Mouse (Mus musculus) large intestine, adult 2 months (tissue): Measurements from ENCODE around the gene Fhl4. TPM values are rescaled to one million over a fixed set of nuclear protein-coding genes. Genes with fewer than 3 reads are reported as not detected.

ENCODE experiments used
- polyA plus RNA-seq: library from polyadenylated mRNA; depleted of rRNA; stranded (reverse); fragments of >200 nt; gene quantifications from 2 replicates; pipeline ENCODE4 v1.2.3, GENCODE M21; 2012; rRNA removed

Gene Fhl4
- polyA plus RNA-seq, 1 experiment = 0.14 TPM

Other genes with a start within 250 kb of the Fhl4 start
- 7.7 and 8.8 TPM in 2 replicates for gene Ric8b, start 184.9 kb downstream of the Fhl4 start, polyA plus RNA-seq
- 2.4 and 3.8 TPM in 2 replicates for gene Tmem263, start 132 bp upstream of the Fhl4 start, polyA plus RNA-seq
- 2.2 and 4.6 TPM in 2 replicates for gene Mterf2, start 25.5 kb upstream of the Fhl4 start, polyA plus RNA-seq
- 6.2 and 6.3 TPM in 2 replicates for gene Cry1, start 82.6 kb upstream of the Fhl4 start, polyA plus RNA-seq